Mouse (Mus musculus) Patski (cell line): ENCODE measurements around the gene 1300017J02Rik. TPM values are rescaled to one million over a fixed set of nuclear protein-coding genes. Genes with fewer than 3 reads are reported as not detected.

ENCODE experiments used
- ATAC-seq: fragments of 100-300 bp; one replicate; pipeline ENCODE4 v1.8.0; 2021
- CTCF ChIA-PET: fragments of 350-600 bp; sonication (Branson Sonifier 250); formaldehyde crosslinking; loops from one replicate; lab custom pipeline; 2022; ENCODE audit warnings: inconsistent platforms; lab: Charles Lee
- POLR2A ChIA-PET: fragments of 350-600 bp; sonication (Branson Sonifier 250); formaldehyde crosslinking; loops from one replicate; lab custom pipeline; 2022; ENCODE audit warnings: antibody characterized with exemption, inconsistent platforms; lab: Charles Lee
- DNase-seq: peaks from one replicate; pipeline ENCODE4 v3.0.0-alpha.2; 2011; ENCODE audit warnings: low read depth, low spot score
- H3K27me3 ChIP-seq: fragments of 371-371 bp; one replicate; pipeline ENCODE4 v1.5.1; 2021
- CTCF ChIP-seq: fragments of 100-300 bp; IDR thresholded peaks from one replicate; pipeline ENCODE4 v1.5.1; 2021
- in situ Hi-C: fragments of 300-500 bp; cut with MboI; formaldehyde crosslinking; loops from 3 replicates; pipeline ENCODE4 v1.11.1; 2018; ENCODE audit warnings: low pct_unique_long_range_greater_than_20kb, mixed read lengths
- polyA plus RNA-seq: library from polyadenylated mRNA; unstranded; gene quantifications from one replicate; pipeline ENCODE4 v1.2.3, GENCODE M21; 2021

The 1300017J02Rik gene
- polyA plus RNA-seq, 1 experiment from 2014 or later = 0.12 TPM

DNA sequence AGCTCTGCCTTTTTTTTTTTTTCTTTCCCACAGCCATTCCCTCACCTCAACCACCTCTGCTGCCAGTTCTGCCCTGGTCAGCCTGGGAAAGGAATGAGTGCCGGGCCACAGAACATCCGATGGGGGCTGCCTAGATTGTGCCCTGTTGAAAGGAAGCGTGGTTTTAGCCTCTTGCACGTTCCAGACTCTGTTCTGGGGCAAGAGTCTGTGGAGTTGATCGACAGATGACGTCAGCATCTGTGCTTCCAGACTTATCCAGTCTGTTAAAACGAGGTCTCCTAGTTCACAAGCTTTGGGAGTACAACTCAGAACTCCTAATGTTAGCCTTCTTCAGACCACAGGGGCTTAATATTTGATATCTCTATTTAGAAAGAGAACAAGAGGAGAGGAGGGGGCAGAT lies 70.8 kb downstream of the 1300017J02Rik start:
- DNase-seq (no peak), ATAC-seq (no peak)
- H3K27me3 ChIP-seq = peaks cover 13% of the 10 kb centered on the region
- in situ Hi-C loops = no loop called here
- no peak for TF ChIP-seq CTCF
- POLR2A ChIA-PET = no interaction called here
- CTCF ChIA-PET = no interaction called here

DNA sequence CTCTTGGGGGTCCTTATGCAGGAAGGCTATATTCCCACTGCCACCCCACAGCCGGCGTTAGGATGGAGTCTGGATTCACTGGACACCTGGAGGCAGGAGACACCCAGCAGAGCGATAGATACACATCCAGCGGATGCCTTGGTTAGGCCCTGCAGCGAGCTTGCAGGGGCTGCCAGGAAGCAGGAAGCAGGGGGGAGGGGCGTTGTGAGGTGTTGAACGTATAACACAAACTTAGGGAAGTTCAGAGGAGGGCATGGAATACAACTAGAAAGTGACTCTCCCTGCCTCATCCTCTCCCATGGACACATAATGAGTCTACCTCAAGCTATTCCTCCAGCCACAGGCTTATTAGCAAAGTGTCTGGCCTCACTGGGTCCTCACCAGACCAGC lies 71.9 kb downstream of the 1300017J02Rik start:
- CTCF ChIA-PET = no interaction called here
- in situ Hi-C loops = no loop called here
- POLR2A ChIA-PET = no interaction called here
- DNase-seq (no peak), ATAC-seq (no peak)
- peaks cover 14% of the 10 kb centered on the region for H3K27me3 ChIP-seq
- no peak for TF ChIP-seq CTCF

DNA sequence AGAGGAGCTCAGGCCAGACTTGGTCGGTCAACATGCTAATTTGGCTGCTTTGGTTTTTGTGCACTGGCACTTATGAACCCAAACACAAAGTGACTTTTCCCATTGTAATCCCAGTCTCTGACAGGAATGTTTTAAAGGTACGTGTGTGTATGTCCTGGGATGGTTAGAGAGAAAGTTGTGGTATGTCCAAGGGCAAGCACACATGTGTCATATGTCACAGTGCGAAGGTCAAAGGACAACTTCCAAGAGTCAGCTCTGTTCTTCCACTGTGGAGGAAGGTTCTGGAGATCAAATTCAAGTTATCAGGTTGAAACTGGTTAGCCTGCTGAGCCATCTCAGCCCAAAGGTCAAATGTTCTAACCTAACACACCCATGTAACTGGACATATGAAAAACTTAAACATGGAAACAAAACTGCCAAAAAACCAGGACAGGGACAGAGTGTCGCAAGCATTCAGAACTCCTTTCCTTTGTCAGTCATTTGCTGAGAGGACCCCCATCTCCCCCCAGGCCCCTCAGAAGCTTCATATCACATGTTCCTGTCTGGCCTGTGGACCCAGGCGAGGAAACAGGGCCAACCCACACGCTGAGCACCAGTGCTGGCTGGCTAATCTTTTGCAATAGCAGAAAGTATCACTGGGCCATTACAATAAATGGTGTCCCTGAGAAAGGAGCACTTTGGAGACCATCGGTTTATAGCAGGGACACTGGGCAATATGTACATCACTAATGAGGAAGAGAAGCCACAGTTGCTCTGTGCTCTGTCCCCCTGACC lies 72.5 kb downstream of the 1300017J02Rik start:
- in situ Hi-C loops = no loop called here
- no peak for TF ChIP-seq CTCF
- ATAC-seq = no peak
- ChIA-PET CTCF (no interaction called here), POLR2A (no interaction called here)
- H3K27me3 ChIP-seq = peaks cover 16% of the 10 kb centered on the region
- no peak for DNase-seq

DNA sequence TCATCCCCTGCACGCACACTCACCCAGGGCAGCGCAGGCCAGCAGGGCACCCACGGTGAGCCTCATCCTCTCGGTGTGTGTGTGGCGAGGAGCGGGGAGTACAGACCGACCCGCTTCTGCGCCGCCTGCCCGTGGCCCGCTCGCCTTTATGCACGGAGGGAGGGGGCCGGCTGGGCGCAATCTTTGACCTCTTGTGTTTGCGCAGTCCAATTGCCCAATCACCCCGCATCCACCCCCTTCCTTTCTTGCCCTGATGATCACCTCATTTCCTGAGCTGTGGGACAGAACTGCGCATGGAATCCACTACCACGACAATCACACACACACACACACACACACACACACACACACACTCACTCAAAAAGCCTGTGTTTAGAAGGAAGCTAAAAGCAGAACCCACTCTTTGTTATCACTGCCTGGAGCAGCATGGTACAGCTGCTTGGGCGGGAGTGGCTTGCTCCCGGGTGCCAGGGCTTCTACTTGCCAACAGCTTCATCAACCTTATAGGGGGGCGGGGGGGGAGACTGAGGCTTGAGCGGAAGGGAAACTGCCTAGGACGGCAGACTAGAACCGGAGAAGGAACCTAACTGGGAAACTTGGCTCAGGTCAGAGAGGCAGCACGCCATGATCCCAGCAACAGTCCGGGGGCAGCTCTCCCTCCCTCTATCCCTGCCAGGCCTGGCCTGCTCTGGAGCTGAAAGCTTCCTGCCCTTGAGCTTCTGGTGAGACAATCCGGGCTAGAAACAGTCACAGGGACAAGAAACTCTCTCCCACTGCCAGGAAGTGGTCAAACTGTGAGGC lies 74.5 kb downstream of the 1300017J02Rik start, which contains the start of the genes Gm20425 and Trf:
Gm20425 (minus strand) TSS at position 157 of the 801 bp plus-strand sequence.
Trf (minus strand) TSS at position 294 of the 801 bp plus-strand sequence.
- peaks cover 11% of the 10 kb centered on the region for H3K27me3 ChIP-seq
- ChIA-PET POLR2A (no interaction called here), CTCF (no interaction called here)
- TF ChIP-seq CTCF = no peak
- ATAC-seq (no peak), DNase-seq (no peak)
- in situ Hi-C loops = no loop called here

DNA sequence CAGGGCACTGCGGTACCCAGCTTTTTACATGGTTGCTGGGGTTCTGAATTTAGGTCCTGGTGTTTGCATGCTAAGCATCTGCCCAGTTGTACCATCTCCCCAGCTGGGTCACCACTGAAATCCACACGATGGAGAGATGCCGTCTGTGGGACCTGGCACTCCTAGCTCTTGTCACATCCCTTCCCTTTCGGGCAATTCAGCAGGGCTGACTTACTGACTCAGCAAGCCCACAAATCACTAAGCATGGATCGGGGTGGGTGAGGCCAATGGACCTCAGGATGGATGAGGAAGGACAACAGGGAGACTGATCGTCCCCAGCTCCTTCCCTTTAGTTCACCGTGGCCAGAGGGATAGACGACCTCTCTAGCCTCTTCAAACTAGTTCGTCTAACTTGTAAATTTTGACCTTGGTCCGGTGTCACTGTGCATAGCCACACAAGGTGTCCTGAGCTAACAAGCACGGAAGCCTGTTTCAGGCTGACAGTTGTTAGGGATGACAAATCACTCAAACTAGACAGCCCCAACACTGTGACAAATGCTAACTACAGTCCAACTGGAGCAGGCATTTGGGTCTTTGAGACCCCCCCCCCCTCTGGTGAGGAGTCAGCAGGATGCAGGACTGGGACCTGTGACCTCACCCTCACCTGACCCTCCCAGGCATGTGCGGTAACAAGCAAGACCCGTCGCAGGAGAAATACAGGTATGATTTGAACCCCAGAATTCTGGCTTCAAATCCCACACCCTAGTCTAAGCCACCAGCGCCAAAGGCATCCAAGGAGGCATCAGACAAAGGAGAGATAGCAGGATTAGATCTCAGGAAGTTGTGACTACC lies 75.6 kb downstream of the 1300017J02Rik start:
- peaks cover 11% of the 10 kb centered on the region for H3K27me3 ChIP-seq
- TF ChIP-seq CTCF = no peak
- DNase-seq (no peak), ATAC-seq (no peak)
- CTCF ChIA-PET = no interaction called here
- in situ Hi-C loops = no loop called here
- POLR2A ChIA-PET = no interaction called here

DNA sequence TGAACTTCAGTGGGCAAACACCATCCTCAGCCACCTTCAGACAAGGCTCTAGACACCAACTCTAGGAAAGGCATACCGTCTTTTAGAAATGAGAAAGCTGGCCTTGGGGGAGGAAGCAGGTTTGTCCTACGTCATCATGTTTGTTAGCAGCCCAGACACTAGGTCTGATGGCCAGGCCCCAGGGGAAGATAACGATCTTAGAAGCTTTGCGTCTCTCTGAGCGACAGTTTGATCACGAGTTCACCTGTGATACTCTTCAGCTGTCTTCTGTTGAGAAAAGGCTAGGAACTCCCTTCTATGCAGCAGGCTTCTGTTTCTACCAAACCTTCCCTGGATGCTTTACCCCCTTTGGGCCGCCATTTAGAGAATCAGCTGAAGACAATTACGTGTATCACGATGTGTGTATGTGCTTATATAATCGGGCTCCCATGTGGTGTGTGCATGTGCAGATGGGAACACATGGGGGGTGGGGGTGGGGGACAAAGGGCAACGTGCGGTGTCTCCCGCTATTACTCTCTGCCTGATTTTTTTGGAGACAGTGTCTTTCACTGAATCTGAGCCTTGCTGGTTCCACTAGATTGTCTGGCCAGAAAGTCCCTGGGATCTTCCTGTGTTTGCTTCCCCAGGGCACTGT lies 76.4 kb downstream of the 1300017J02Rik start:
- CTCF ChIA-PET = no interaction called here
- no peak for ATAC-seq
- POLR2A ChIA-PET = no interaction called here
- no peak for DNase-seq
- H3K27me3 ChIP-seq = peaks cover 11% of the 10 kb centered on the region
- in situ Hi-C loops = no loop called here
- TF ChIP-seq CTCF = no peak

DNA sequence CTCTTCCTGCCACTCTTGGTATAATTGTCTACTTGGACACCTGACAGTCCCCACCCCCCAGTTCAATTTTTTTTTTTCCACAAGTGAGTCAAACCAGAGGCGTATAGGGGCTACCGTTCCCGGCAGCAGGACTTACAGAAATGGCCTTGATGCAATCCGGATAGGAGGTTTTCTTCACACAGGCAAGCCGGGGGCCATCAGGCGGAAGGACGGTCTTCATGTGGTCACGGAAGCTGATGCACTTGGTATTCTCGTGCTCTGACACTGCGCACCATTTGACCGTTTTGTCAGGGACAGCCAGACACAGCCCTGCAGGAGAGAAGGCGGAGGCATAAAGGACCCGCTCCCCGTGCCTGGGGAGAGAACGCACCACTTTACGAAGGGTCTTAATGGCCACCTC lies 77.1 kb downstream of the 1300017J02Rik start:
- DNase-seq = no peak
- no peak for ATAC-seq
- ChIA-PET POLR2A (no interaction called here), CTCF (no interaction called here)
- H3K27me3 ChIP-seq = peaks cover 11% of the 10 kb centered on the region
- in situ Hi-C loops = no loop called here
- no peak for TF ChIP-seq CTCF

DNA sequence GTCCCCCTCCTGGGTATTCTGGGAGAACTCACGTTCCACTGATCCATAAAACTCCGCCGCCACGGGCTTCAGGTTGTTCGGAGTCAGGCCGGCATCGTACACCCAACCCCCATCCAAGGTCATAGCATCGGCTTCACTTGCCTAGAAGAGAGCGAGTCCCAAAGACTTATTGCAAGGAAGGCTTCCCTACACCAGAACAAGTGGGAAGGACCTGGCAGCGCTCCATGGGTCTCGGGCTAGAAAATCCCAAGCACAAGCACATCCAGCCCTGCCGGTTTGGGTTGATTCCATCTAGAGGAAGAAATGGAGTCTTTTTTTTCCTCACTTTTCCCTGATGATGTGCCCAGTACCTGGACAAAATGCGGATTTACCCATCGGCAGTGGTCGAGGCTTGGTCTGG lies 78.1 kb downstream of the 1300017J02Rik start:
- in situ Hi-C loops = no loop called here
- ATAC-seq = no peak
- POLR2A ChIA-PET = no interaction called here
- CTCF ChIA-PET = no interaction called here
- DNase-seq = no peak
- H3K27me3 ChIP-seq = peaks cover 11% of the 10 kb centered on the region
- no peak for TF ChIP-seq CTCF

DNA sequence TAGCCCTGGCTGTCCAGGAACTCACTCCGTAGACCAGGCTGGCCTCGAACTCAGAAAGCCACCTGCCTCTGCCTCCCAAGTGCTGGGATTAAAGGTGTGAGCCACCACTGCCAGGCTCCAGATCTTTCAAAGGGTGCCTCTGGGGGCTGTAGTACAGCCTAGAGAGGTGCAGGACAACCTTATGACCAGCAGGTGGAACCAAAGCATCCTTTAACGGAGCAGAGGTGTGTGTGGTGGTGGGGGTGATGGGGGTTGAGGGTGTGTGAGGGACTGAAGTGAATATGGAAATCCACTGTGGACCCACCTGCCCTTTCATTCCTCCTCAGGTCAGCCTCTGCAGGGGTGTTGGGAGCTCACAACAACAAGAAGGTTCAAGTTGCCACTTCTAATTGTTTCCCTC lies 79.4 kb downstream of the 1300017J02Rik start:
- TF ChIP-seq CTCF = no peak
- POLR2A ChIA-PET = no interaction called here
- no peak for DNase-seq
- no peak for ATAC-seq
- in situ Hi-C loops = no loop called here
- peaks cover 11% of the 10 kb centered on the region for H3K27me3 ChIP-seq
- CTCF ChIA-PET = no interaction called here

DNA sequence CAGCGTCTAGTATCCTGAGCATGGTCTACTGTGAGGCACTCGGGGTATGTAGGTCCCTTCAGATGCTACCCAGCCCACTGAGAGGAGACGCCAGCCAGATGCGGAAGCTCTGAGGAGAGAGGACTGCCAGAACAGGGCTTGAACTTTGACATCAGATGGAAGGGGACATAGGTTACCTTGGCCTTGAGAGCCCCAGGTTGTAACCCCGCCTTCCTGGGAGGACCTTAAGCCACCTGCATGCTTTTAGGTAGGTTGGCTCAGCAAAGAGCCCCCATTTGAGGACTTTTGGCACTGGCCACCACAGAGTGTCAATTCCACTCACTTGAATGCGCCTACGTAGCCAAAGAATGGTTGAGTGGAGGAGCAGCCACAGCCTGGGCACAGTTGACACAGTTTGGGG lies 80.2 kb downstream of the 1300017J02Rik start:
- no peak for ATAC-seq
- TF ChIP-seq CTCF = no peak
- POLR2A ChIA-PET = no interaction called here

More for the DNA sequence above, 80.2 kb downstream of the 1300017J02Rik start:
- CTCF ChIA-PET = no interaction called here
- H3K27me3 ChIP-seq = peaks cover 8% of the 10 kb centered on the region
- in situ Hi-C loops = no loop called here
- DNase-seq = no peak
